Mouse (Mus musculus) limb, embryonic 14.5 days (tissue): ENCODE data around the gene Sp2. TPM values are rescaled to one million over a fixed set of nuclear protein-coding genes. Genes with fewer than 3 reads are reported as not detected.

Experiments used
- ATAC-seq: fragments of 200-750 bp; cut with Nextera tagmentation; 2 replicates; pipeline ENCODE4 v1.8.0; 2017; ENCODE audit warnings: low read depth, moderate number of reproducible peaks, moderate TSS enrichment; ENCODE audit not compliant: low FRiP score
- DNase-seq: peaks from one replicate; pipeline ENCODE4 v3.0.0-alpha.2; 2015; ENCODE audit warnings: low spot score
- H3K27ac ChIP-seq: fragments of 300-500 bp; sonication (generic); replicated peaks from 2 replicates; pipeline ENCODE4 v1.5.1; 2014; ENCODE audit warnings: low read depth, mild to moderate bottlenecking, low read length, moderate library complexity, mixed read lengths
- H3K27me3 ChIP-seq: fragments of 300-500 bp; sonication (generic); 2 replicates; pipeline ENCODE4 v1.6.1; 2014; ENCODE audit warnings: low read length, mixed read lengths; ENCODE audit not compliant: control insufficient read depth, insufficient read depth
- H3K36me3 ChIP-seq: fragments of 300-500 bp; sonication (generic); 2 replicates; pipeline ENCODE4 v1.6.1; 2014; ENCODE audit warnings: mild to moderate bottlenecking, low read length, moderate library complexity, mixed read lengths; ENCODE audit not compliant: control insufficient read depth, insufficient read depth
- H3K4me1 ChIP-seq: fragments of 300-500 bp; sonication (generic); 2 replicates; pipeline ENCODE4 v1.6.1; 2014; ENCODE audit warnings: antibody characterized with exemption, low read length, mixed read lengths; ENCODE audit not compliant: control insufficient read depth, insufficient read depth
- H3K4me2 ChIP-seq: fragments of 300-500 bp; sonication (generic); replicated peaks from 2 replicates; pipeline ENCODE4 v1.6.1; 2014; ENCODE audit warnings: low read depth, mild to moderate bottlenecking, low read length, moderate library complexity; ENCODE audit not compliant: severe bottlenecking
- H3K4me3 ChIP-seq: fragments of 300-500 bp; sonication (generic); replicated peaks from 2 replicates; pipeline ENCODE4 v1.5.1; 2014; ENCODE audit warnings: low read length
- H3K9ac ChIP-seq: fragments of 300-500 bp; sonication (generic); 2 replicates; pipeline ENCODE4 v1.6.1; 2014; ENCODE audit warnings: mild to moderate bottlenecking, low read depth, low read length, moderate library complexity; ENCODE audit not compliant: severe bottlenecking
- H3K9me3 ChIP-seq: fragments of 300-500 bp; sonication (generic); 2 replicates; pipeline ENCODE4 v1.6.1; 2016; ENCODE audit warnings: low read length; ENCODE audit not compliant: control insufficient read depth
- POLR2A ChIP-seq: fragments of 200-500 bp; IDR thresholded peaks from 2 replicates; pipeline ENCODE4 v1.8.0; 2012; ENCODE audit warnings: inconsistent platforms, mild to moderate bottlenecking, moderate library complexity, borderline replicate concordance; ENCODE audit not compliant: insufficient read depth, insufficient read length; ENCODE audit errors: extremely low read depth
- WGBS: fragments of 180-500 bp; shearing (Covaris S2); extraction: QIAGEN DNeasy Blood & Tissue Kit; methylation state at CpG from one replicate; pipeline ENCODE4 v1.1.7; 2014; 5-methylcytosine and 5-hydroxymethylcytosine counted together
- polyA plus RNA-seq, 2 experiments: library from polyadenylated mRNA; depleted of rRNA in 1 of 2; stranded (reverse) in 1 of 2; unstranded in 1 of 2; fragments of >200 nt; fragmentation: Nextera tagmentation in 1 of 2; extraction: Ambion mirVana in 1 of 2; gene quantifications; 2 replicates each; pipeline versions ENCODE4 v1.2.1 to v1.2.3; 2012 to 2014

Gene Sp2
- polyA plus RNA-seq, 2 experiments = 16.0 to 17.1 TPM

GRCm38 (mm10) chr11:97007093-97007794 lies 24.5 kb upstream of the Sp2 start:
- 59% methylated on average over 9 of the region's 9 CpGs for WGBS
- H3K9me3 ChIP-seq = no peaks in the 10 kb centered on the region
- no peaks in the 10 kb centered on the region for H3K4me1 ChIP-seq
- DNase-seq = no peak
- no peak for TF ChIP-seq POLR2A
- H3K9ac ChIP-seq = no peak overlapping the region
- no peaks in the 10 kb centered on the region for H3K36me3 ChIP-seq
- H3K27ac ChIP-seq = no peak overlapping the region
- H3K27me3 ChIP-seq = no peaks in the 10 kb centered on the region
- ATAC-seq = no peak
- no peak overlapping the region for H3K4me3 ChIP-seq
- no peak overlapping the region for H3K4me2 ChIP-seq

- no peaks in the 10 kb centered on the region for H3K4me1 ChIP-seq
- no peaks in the 10 kb centered on the region for H3K27me3 ChIP-seq
- H3K9me3 ChIP-seq = no peaks in the 10 kb centered on the region
- H3K27ac ChIP-seq = no peak overlapping the region
- ATAC-seq (no peak), DNase-seq (no peak)
- WGBS = 25% methylated on average over 5 of the region's 5 CpGs
- no peak overlapping the region for H3K9ac ChIP-seq
- no peak for TF ChIP-seq POLR2A
- H3K36me3 ChIP-seq = no peaks in the 10 kb centered on the region
- H3K4me2 ChIP-seq = no peak overlapping the region
- no peak overlapping the region for H3K4me3 ChIP-seq
These were observed 20.4 kb upstream of the Sp2 start for GRCm38 (mm10) chr11:97003170-97003569.

GRCm38 (mm10) chr11:96997380-96997956 lies 14.7 kb upstream of the Sp2 start:
- Histone ChIP-seq H3K9me3 (no peaks in the 10 kb centered on the region), H3K36me3 (no peaks in the 10 kb centered on the region), H3K27ac (no peak overlapping the region), H3K4me1 (peaks cover 11% of the 10 kb centered on the region), H3K27me3 (peaks cover 3% of the 10 kb centered on the region; the same call in 1 of the 2 replicates), H3K4me2 (peak overlapping the region; percentile 53), H3K4me3 (peak overlapping the region; percentile 27), H3K9ac (peak overlapping the region; percentile 59)
- TF ChIP-seq POLR2A = no peak
- WGBS = 4% methylated on average over 19 of the region's 30 CpGs
- 0 out of 2 replicates have a peak, but pooled peaks have one; percentile 37 for ATAC-seq
- no peak for DNase-seq

GRCm38 (mm10) chr11:96996773-96997379 lies 14.1 kb upstream of the Sp2 start:
- no peak overlapping the region for H3K27ac ChIP-seq
- peaks cover 3% of the 10 kb centered on the region; the same call in 1 of the 2 replicates for H3K27me3 ChIP-seq

More at GRCm38 (mm10) chr11:96996773-96997379, 14.1 kb upstream of the Sp2 start:
- Histone ChIP-seq H3K9me3 (no peaks in the 10 kb centered on the region), H3K4me1 (peaks cover 11% of the 10 kb centered on the region), H3K4me3 (peak overlapping the region; percentile 27), H3K36me3 (no peaks in the 10 kb centered on the region), H3K4me2 (peak overlapping the region; percentile 53), H3K9ac (peak overlapping the region; percentile 59)
- WGBS = 21% methylated on average over 14 of the region's 17 CpGs
- no peak for TF ChIP-seq POLR2A
- DNase-seq (no peak), ATAC-seq (no peak)
